Mouse (Mus musculus) liver, embryonic 13.5 days (tissue): ENCODE measurements around the gene Gmeb2. TPM values are rescaled to one million over a fixed set of nuclear protein-coding genes. Genes with fewer than 3 reads are reported as not detected.
A peak's percentile ranks its signal among the peaks of the same experiment; 100 is the strongest.

ENCODE experiments used
- ATAC-seq: fragments of 200-750 bp; cut with Nextera tagmentation; 2 replicates; pipeline ENCODE4 v1.8.0; 2017; ENCODE audit warnings: low read depth, mild to moderate bottlenecking, moderate number of reproducible peaks, moderate library complexity
- DNase-seq: peaks from one replicate; pipeline ENCODE4 v3.0.0; 2022
- H3K27ac ChIP-seq: fragments of 300-500 bp; sonication (generic); 2 replicates; pipeline ENCODE4 v1.5.1; 2015; ENCODE audit warnings: moderate library complexity, mild to moderate bottlenecking, inconsistent platforms
- H3K27me3 ChIP-seq: fragments of 300-500 bp; sonication (generic); 2 replicates; pipeline ENCODE4 v1.6.1; 2015; ENCODE audit warnings: mild to moderate bottlenecking, inconsistent platforms
- H3K36me3 ChIP-seq: fragments of 300-500 bp; sonication (generic); 2 replicates; pipeline ENCODE4 v1.6.1; 2015; ENCODE audit warnings: mild to moderate bottlenecking, inconsistent platforms
- H3K4me1 ChIP-seq: fragments of 300-500 bp; sonication (generic); replicated peaks from 2 replicates; pipeline ENCODE4 v1.6.1; 2015; ENCODE audit warnings: inconsistent platforms
- H3K4me2 ChIP-seq: fragments of 300-500 bp; sonication (generic); 2 replicates; pipeline ENCODE4 v1.6.1; 2015; ENCODE audit warnings: inconsistent platforms, mild to moderate bottlenecking, moderate library complexity
- H3K4me3 ChIP-seq: fragments of 300-500 bp; sonication (generic); replicated peaks from 2 replicates; pipeline ENCODE4 v1.5.1; 2015; ENCODE audit warnings: mild to moderate bottlenecking, inconsistent platforms
- H3K9ac ChIP-seq: fragments of 300-500 bp; sonication (generic); 2 replicates; pipeline ENCODE4 v1.6.1; 2015; ENCODE audit warnings: mild to moderate bottlenecking, inconsistent platforms
- H3K9me3 ChIP-seq: fragments of 300-500 bp; sonication (generic); replicated peaks from 2 replicates; pipeline ENCODE4 v1.6.1; 2016; ENCODE audit warnings: inconsistent platforms
- WGBS: fragments of 180-500 bp; shearing (Covaris S2); methylation state at CpG from one replicate; pipeline ENCODE4 v1.1.7; 2015; ENCODE audit not compliant: insufficient replicate concordance; 5-methylcytosine and 5-hydroxymethylcytosine counted together
- polyA plus RNA-seq: library from polyadenylated mRNA; unstranded; fragments of >200 nt; fragmentation: Nextera tagmentation; extraction: Ambion mirVana; gene quantifications from 2 replicates; pipeline ENCODE4 v1.2.1, GENCODE M21; 2015

The Gmeb2 gene
- polyA plus RNA-seq, 1 experiment from 2014 or later: 8.1 TPM

- H3K4me2 ChIP-seq: no peak overlapping the region
- no peak for ATAC-seq
- H3K4me1 ChIP-seq: peaks cover 18% of the 10 kb centered on the region
- H3K27me3 ChIP-seq: no peaks in the 10 kb centered on the region
- no peak overlapping the region for H3K9ac ChIP-seq
- WGBS: 85% methylated on average over 2 of the region's 2 CpGs
- H3K4me3 ChIP-seq: no peak overlapping the region
- H3K36me3 ChIP-seq: peaks cover 79% of the 10 kb centered on the region
- no peaks in the 10 kb centered on the region for H3K9me3 ChIP-seq
- no peak for DNase-seq
- no peak overlapping the region for H3K27ac ChIP-seq
Observed at GRCm38 (mm10) chr2:181273829-181274228, 14.0 kb downstream of the Gmeb2 start.

GRCm38 (mm10) chr2:181272092-181272491, 15.7 kb downstream of the Gmeb2 start:
- Histone ChIP-seq H3K27me3 (no peaks in the 10 kb centered on the region), H3K4me1 (peaks cover 4% of the 10 kb centered on the region), H3K4me3 (no peak overlapping the region), H3K27ac (no peak overlapping the region), H3K36me3 (peaks cover 81% of the 10 kb centered on the region), H3K9me3 (no peaks in the 10 kb centered on the region), H3K4me2 (no peak overlapping the region), H3K9ac (no peak overlapping the region)
- WGBS: 78% methylated on average over 2 of the region's 2 CpGs
- no peak for DNase-seq
- ATAC-seq: no peak

GRCm38 (mm10) chr2:181266839-181267238, 21.0 kb downstream of the Gmeb2 start:
- no peak for ATAC-seq
- Histone ChIP-seq H3K27ac (no peak overlapping the region), H3K9ac (no peak overlapping the region), H3K9me3 (no peaks in the 10 kb centered on the region), H3K4me1 (no peaks in the 10 kb centered on the region), H3K4me3 (no peak overlapping the region), H3K36me3 (peaks cover 89% of the 10 kb centered on the region), H3K4me2 (no peak overlapping the region), H3K27me3 (no peaks in the 10 kb centered on the region)
- 84% methylated on average over 2 of the region's 2 CpGs for WGBS
- DNase-seq: no peak

GRCm38 (mm10) chr2:181253248-181253647, 34.6 kb downstream of the Gmeb2 start:
- Histone ChIP-seq H3K9me3 (no peaks in the 10 kb centered on the region), H3K27ac (peak overlapping the region; percentile 7; the same call in 1 of the 2 replicates), H3K4me2 (no peak overlapping the region), H3K36me3 (peaks cover 70% of the 10 kb centered on the region), H3K4me1 (0 out of 2 replicates have a peak, but pooled peaks cover 3% of the 10 kb centered on the region), H3K27me3 (no peaks in the 10 kb centered on the region), H3K9ac (no peak overlapping the region), H3K4me3 (no peak overlapping the region)
- ATAC-seq (0 out of 2 replicates have a peak, but pooled peaks have one; percentile 34), DNase-seq (no peak)
- WGBS: 79% methylated on average over 1 of the region's 1 CpGs

- Histone ChIP-seq H3K36me3 (peaks cover 56% of the 10 kb centered on the region), H3K27me3 (no peaks in the 10 kb centered on the region), H3K9me3 (no peaks in the 10 kb centered on the region), H3K4me1 (0 out of 2 replicates have a peak, but pooled peaks cover 3% of the 10 kb centered on the region), H3K4me3 (no peak overlapping the region), H3K27ac (no peak overlapping the region), H3K9ac (no peak overlapping the region), H3K4me2 (no peak overlapping the region)
- ATAC-seq (no peak), DNase-seq (no peak)
- 64% methylated on average over 1 of the region's 1 CpGs for WGBS
Observed at GRCm38 (mm10) chr2:181251841-181252240, 36.0 kb downstream of the Gmeb2 start.

GRCm38 (mm10) chr2:181249217-181249616, 38.6 kb downstream of the Gmeb2 start:
- Histone ChIP-seq H3K9ac (no peak overlapping the region), H3K36me3 (peaks cover 31% of the 10 kb centered on the region), H3K4me3 (no peak overlapping the region), H3K4me2 (no peak overlapping the region), H3K27ac (no peak overlapping the region), H3K9me3 (no peaks in the 10 kb centered on the region), H3K27me3 (no peaks in the 10 kb centered on the region), H3K4me1 (peaks cover 6% of the 10 kb centered on the region)
- DNase-seq: no peak
- ATAC-seq: peak; percentile 51; the same call in 1 of the 2 replicates
- 62% methylated on average over 10 of the region's 10 CpGs for WGBS

- 44% methylated on average over 2 of the region's 2 CpGs for WGBS
- DNase-seq: no peak
Observed at GRCm38 (mm10) chr2:181245031-181245430, 42.8 kb downstream of the Gmeb2 start.

GRCm38 (mm10) chr2:181243706-181244394, 44.0 kb downstream of the Gmeb2 start:
- peaks cover 14% of the 10 kb centered on the region; the same call in 1 of the 2 replicates for H3K36me3 ChIP-seq
- H3K4me3 ChIP-seq: no peak overlapping the region
- no peak overlapping the region for H3K9ac ChIP-seq
- peak; percentile 44 for ATAC-seq
- 19% methylated on average over 11 of the region's 11 CpGs for WGBS
- peaks cover 39% of the 10 kb centered on the region for H3K4me1 ChIP-seq
- H3K27ac ChIP-seq: peak overlapping the region; percentile 36; the same call in 1 of the 2 replicates
- H3K4me2 ChIP-seq: peak overlapping the region; percentile 38; the same call in 1 of the 2 replicates
- H3K9me3 ChIP-seq: no peaks in the 10 kb centered on the region
- peak; percentile 28 for DNase-seq
- H3K27me3 ChIP-seq: no peaks in the 10 kb centered on the region

More at GRCm38 (mm10) chr2:181245031-181245430, 42.8 kb downstream of the Gmeb2 start:
- H3K4me2 ChIP-seq: no peak overlapping the region
- no peaks in the 10 kb centered on the region for H3K9me3 ChIP-seq
- ATAC-seq: no peak
- no peak overlapping the region for H3K4me3 ChIP-seq
- H3K27me3 ChIP-seq: no peaks in the 10 kb centered on the region
- peaks cover 7% of the 10 kb centered on the region; the same call in 1 of the 2 replicates for H3K36me3 ChIP-seq
- H3K4me1 ChIP-seq: peaks cover 35% of the 10 kb centered on the region
- no peak overlapping the region for H3K27ac ChIP-seq
- no peak overlapping the region for H3K9ac ChIP-seq

GRCm38 (mm10) chr2:181242314-181242665, 45.5 kb downstream of the Gmeb2 start:
- Histone ChIP-seq H3K27me3 (no peaks in the 10 kb centered on the region), H3K4me1 (peaks cover 39% of the 10 kb centered on the region), H3K27ac (peak overlapping the region; percentile 25; the same call in 1 of the 2 replicates), H3K4me3 (peak overlapping the region; percentile 75), H3K9ac (peak overlapping the region; percentile 86), H3K4me2 (peak overlapping the region; percentile 78), H3K9me3 (no peaks in the 10 kb centered on the region), H3K36me3 (peaks cover 27% of the 10 kb centered on the region)
- ATAC-seq: no peak
- 61% methylated on average over 3 of the region's 3 CpGs for WGBS
- no peak for DNase-seq

- Histone ChIP-seq H3K36me3 (peaks cover 30% of the 10 kb centered on the region), H3K27me3 (no peaks in the 10 kb centered on the region), H3K4me3 (peak within 1 kb of the TSS; percentile 75), H3K9me3 (no peaks in the 10 kb centered on the region), H3K9ac (peak within 1 kb of the TSS; percentile 86), H3K4me2 (peak within 1 kb of the TSS; percentile 78), H3K27ac (peak within 1 kb of the TSS; percentile 79), H3K4me1 (peaks cover 39% of the 10 kb centered on the region)
- 8% methylated on average over 16 of the region's 16 CpGs for WGBS
- DNase-seq (peak; percentile 47), ATAC-seq (peak; percentile 82)
Observed at GRCm38 (mm10) chr2:181241602-181242313, 46.1 kb downstream of the Gmeb2 start, which contains the start of gene Helz2. TSS of gene Helz2 (minus strand) at chr2:181242027.

GRCm38 (mm10) chr2:181240806-181241440, 46.9 kb downstream of the Gmeb2 start:
- H3K27me3 ChIP-seq: no peaks in the 10 kb centered on the region
- WGBS: 81% methylated on average over 13 of the region's 13 CpGs
- peaks cover 39% of the 10 kb centered on the region for H3K4me1 ChIP-seq
- no peak overlapping the region for H3K27ac ChIP-seq
- peak overlapping the region; percentile 86 for H3K9ac ChIP-seq
- peak overlapping the region; percentile 75 for H3K4me3 ChIP-seq
- no peak for ATAC-seq
- H3K36me3 ChIP-seq: peaks cover 38% of the 10 kb centered on the region
- no peak for DNase-seq
- H3K4me2 ChIP-seq: peak overlapping the region; percentile 78
- H3K9me3 ChIP-seq: no peaks in the 10 kb centered on the region
